Mouse (Mus musculus): Measurements from ENCODE around the gene Tor2a. TPM values are rescaled to one million over a fixed set of nuclear protein-coding genes. Genes with fewer than 3 reads are reported as not detected.

Gene Tor2a
- total RNA-seq, 2 experiments from 2014 or later, result 10.7 to 12.1 TPM

DNA sequence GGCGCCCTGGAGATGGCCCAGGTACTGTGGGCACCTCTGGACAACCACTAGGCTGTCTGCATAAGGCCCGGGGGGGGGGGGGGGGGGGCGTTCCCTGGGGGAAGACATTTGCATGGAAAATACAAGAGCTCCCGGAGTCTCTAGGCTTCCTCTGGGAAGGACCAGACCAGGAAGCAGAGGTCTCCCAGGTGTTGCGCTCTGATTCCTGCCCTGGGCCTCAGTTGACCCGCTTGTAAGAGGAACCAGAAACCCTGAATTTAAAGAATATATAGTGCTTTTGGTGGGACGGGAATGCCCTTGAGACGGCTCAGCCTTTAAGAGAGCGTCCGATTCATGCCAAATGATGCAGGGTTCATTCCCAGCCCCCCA, 5.4 kb upstream of the Tor2a start:
- DNase-seq, result no peak
- intact Hi-C loops (cut with DNase I), result no loop called here

DNA sequence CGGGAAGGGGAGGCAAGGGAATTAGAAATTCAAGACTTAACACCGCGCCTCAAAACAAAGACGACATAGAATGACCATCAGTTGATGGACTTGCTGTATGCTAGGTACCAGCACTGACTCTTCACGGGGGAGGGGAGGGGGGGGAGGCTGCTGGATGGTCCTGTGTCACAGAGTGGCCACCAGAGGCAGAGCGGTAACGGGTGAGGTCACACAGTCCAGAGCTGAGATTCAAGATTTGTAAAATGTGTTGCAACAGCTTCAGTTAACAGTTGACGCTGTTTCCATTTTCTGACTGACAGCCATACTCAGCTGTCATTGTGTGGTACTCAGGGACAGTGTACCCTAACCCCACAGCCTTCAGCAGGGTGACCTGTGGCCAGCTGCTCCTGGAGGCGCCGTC, 4.9 kb upstream of the Tor2a start:
- intact Hi-C loops (cut with DNase I), result no loop called here
- no peak for DNase-seq

DNA sequence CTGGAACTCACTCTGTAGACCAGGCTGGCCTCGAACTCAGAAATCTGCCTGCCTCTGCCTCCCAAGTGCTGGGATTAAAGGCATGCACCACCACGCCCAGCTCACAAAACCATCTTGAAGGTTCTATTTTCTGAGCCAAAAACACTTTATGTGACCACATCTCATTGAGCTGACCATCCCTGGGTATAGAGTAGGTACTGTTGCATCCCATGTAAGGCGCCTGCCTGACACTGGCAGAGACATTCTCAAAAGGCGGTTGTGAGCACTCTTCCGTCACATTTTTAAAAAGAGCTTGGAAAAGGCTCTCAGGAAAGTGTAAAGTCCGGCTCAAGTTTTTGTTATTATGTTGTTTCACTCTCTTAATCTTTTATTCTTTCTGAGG, 369 bp upstream of the Tor2a start:
- intact Hi-C loops (cut with DNase I), result loop anchor here (1.0 kb wide), 1 partner anchor 43 kb away; the partner anchor contains the start of gene Cdk9
- no peak for DNase-seq

DNA sequence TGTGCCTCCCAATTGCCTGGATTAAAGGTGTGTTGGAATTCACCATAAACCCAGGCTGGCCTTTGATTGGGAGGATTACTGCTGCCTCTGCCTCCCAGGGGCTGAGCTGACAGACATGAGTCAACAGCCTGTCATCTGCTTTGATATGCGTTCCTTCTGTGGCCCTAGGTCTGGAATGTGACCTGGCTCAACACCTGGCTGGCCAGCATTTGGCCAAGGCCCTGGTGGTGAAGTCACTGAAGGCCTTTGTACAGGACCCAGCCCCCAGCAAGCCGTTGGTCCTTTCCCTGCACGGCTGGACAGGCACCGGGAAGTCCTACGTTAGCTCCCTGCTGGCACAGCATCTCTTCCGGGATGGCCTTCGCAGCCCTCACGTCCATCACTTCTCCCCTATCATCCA, 1.5 kb downstream of the Tor2a start:
- intact Hi-C loops (cut with DNase I), result no loop called here

DNA sequence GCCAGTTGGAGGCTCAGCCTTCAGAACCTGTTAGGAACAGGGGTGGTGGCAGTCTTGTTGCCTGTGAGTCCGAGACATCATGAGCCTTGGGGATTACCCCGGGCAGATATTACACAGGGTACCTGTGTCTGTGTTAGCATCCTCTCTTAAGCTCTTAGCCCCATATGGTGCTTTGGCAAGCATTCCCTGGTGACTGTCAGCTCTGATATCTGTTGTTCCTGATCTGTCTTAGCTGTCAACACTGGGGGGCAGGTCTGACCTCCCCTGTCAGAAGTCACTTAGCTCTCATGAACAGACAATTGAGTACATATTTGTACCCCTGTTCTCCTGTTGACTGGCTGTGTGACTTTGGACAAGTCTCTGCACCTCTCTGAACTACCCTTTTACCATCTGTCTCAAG, 2.0 kb downstream of the Tor2a start:
- intact Hi-C loops (cut with DNase I), result no loop called here
- no peak for DNase-seq

More for the DNA sequence above, 1.5 kb downstream of the Tor2a start:
- no peak for DNase-seq

DNA sequence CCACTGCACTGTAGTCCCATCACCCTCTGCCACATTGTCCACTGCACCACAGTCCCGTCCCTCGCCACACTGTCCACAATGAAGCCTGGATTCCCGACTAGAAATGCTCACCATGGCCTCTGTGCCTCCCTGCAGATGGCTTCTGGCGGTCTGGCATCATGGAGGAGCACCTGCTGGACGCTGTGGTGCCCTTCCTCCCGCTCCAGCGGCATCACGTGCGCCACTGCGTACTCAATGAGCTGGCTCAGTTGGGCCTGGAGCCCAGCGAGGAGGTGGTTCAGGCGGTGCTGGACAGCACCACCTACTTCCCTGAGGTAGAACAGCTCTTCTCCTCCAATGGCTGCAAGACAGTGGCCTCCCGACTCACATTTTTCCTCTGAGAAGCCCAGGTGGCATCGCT, 4.3 kb downstream of the Tor2a start:
- no peak for DNase-seq
- intact Hi-C loops (cut with DNase I), result no loop called here

DNA sequence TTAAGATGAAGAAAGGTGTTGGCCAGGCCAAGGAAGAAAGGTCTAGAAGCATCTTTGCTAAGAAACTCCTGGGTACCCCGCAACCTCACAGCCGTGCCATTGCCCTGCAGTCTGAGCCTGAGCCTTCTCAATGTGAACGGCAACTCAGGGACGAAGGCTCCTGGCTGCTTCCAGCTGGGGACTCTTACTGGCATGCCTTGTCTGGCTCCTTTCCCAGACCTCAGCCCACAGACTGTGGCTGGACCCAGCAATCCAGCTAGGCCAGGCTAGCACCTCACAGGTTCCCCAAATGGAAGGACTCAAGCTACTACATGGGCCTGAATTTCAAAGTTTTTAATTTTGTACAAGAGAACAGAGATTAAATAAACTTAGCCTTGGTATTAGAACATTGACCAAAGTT, 4.8 kb downstream of the Tor2a start:
- intact Hi-C loops (cut with DNase I), result no loop called here
- DNase-seq, result no peak

DNA sequence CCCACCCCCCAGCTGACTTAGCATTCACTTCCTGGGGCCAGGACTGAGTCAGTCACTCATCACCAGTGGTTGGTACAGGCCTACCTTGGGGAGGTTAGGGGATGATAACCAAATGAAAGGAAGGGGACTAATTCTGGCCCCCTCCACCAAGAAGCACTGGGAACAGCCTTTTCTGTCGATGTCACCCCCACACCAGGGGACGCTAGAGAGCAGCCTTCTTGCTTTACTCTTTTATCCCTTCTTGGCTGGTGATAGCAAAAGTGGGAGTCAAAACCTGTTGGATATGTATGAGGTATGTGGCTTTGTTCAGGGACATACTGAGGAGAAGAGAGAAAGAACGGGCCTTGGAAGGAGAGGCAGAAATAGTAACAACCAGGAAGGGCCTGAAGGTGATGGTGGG, 6.3 kb downstream of the Tor2a start:
- no peak for DNase-seq
- intact Hi-C loops (cut with DNase I), result no loop called here

DNA sequence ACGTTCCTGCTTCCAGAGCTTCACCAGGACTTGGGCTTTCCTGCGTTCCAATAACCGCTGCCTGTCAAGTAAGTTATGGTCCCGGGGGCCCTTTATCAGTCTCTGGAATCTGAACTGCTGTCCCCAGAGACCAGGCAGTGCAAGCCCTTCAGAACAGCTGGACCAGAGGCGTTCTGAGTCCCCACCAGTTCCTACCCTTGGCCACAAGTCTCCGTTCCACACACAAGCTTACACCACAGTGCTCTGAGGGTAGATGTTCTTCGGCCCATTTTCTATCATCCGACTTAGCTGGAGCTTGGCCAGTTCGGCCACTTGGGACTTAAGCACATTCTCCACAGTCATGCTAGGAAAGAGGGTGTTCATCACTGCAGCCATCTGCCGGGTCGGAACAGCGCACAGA, 10.2 kb downstream of the Tor2a start:
- intact Hi-C loops (cut with DNase I), result no loop called here
- DNase-seq, result no peak

DNA sequence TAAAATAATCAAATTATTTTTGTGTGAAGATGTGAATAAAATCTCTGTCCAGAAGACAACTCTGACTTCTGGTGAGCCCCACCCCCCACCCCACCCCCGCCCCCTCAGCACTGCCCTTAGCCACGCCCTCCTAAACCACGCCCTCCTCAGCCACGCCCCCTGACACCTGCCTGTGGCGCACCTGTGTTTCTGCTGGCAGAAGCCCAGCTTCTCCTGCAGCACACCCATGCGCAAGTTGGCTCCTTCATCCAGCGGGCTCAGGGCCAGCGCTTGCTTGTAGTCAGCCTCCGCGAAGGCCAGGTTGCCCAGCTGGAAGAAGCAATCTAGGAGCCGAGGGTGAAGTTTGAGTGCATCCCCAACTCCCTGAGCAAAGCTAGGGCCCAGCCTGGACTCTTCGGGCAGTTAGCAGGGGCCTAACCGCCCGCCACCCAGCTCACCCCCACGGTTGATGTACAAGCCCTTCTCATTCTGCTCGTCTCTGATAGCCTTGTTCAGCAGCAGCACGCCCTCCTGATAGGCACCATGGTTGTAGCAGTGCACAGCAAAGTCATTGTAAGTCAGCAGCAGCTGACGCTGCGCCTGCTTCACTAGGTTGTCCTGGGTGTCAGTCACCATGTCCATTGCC, 11.7 kb downstream of the Tor2a start:
- DNase-seq, result no peak
- intact Hi-C loops (cut with DNase I), result no loop called here

DNA sequence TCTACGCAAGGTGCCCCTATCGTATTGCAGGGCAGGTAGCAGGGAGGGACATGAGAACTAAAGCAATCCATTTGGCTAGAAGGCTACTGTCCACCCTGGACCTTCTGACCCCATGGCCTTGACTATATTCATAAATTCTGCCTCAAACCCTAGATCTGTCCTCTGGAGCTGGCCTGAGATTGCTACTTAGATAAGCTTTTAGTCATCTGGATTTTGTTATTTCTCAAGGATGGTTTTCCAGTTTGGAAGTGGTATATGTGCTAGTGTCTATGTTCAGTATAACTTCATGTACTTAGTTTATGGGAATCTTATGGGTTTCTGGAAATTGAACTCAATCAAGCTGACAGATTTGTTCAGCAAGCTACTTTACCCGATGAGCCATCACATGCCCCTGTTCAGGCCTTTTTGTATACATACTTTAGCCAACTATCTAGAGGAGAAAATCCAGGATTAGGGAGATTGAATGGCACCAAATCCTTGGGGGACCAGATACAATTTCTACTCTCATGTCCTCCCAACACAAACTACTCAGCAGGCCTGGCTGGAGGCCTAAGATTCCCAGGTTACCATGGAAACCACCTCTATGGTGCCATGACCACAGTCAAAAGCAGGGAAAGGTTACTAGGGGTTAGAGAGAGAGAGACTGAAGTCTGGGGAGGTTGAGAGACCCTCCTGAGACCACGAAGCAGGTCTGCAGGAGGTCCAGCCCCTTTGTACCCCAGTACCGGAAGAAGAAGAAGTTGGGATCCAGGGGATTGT, 12.5 kb downstream of the Tor2a start:
- intact Hi-C loops (cut with DNase I), result no loop called here
- no peak for DNase-seq

DNA sequence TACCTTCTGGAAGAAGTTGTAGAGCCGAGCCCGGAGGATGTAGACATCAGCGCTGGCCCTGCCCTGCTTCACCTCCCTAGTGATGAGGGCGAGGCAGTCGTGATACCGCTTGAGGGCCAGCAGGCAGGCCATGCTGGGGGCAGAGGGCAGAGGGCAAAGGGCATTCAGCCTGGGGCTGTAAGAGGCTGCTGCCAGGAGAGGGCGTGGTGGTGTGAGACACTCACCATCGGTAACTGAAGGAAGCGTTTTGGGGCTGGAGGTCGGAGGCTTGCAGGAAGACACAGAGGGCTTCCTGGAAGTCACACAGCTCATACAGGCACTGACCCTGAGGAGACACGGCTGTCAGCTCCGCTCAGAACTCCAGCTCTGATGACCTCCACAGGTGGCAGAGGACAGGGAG, 14.9 kb downstream of the Tor2a start:
- intact Hi-C loops (cut with DNase I), result no loop called here
- DNase-seq, result no peak

DNA sequence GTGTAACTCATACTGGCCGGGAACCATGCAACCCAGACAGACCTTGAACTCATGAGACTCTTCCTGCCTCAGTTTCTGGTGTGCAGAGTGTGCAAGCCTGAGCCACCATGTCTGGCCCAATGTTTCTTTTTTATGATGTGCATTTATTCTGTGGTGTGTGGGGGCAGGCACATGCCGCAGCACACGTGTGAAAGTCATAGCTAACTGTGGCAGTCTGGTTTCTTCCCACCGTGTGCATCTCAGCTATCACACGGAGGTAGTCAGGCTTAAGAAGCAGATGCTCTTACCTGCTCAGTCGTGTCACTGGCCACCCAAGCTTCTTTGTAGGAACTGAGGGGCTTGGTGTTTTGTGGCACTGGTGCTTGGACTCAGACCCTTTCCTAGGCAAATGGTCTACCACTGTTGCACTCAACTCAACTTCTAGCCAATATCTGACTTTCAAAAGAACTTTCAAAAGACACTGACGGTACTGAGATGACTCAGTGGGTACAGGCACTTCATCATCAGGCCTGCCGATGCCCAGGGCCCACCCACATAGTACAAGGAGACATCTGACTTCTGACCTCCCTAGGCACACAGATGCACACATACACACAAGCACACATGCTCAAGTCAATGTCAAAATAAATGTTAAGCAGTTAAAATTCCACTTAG, 15.7 kb downstream of the Tor2a start:
- DNase-seq, result no peak
- intact Hi-C loops (cut with DNase I), result no loop called here

DNA sequence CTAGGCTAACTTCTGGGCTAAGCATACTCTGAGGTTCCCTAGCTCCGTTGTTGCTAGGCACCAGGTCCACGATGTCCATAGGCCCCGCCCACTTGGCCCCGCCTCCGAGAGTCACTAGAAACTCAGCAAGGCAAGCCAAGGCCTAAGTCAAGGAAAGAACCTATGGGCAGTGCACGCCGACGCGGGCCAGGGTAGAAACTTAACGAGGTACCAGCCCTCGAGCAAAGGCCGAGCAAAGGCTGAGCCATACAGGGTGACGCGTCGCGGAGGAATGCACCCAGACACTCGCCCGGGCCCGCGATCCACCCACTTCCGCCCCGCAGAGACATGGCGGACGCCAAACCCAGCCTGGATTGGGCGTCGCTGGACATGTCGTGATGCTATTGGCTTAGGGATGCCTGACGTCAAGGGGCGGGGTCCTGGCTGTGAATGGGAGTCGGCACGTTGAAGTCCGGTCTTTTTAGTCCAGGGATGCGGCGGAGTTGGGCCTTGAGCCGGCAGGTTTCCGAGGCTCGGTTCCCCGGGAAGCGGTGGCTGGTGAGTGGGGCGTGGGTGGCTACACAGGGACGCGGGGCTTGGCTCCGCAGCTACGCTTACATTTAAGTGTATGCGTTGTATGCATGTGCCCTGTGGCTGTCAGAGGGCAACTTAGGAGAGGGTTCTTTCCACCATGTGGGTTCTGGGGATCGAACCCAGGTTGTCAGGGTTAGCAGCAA, 18.5 kb downstream of the Tor2a start, which contains the start of the genes Ttc16 and Ptrh1:
Ttc16 (minus strand) TSS at position 275 of the 716 bp plus-strand sequence.
Ptrh1 (plus strand) TSS at position 428 of the 716 bp plus-strand sequence.
- DNase-seq, result peak; percentile 96 to 99
- intact Hi-C loops (cut with DNase I), result loop anchor here (2.0 kb wide), 1 partner anchor 137 kb away; no protein-coding TSS in a partner anchor

DNA sequence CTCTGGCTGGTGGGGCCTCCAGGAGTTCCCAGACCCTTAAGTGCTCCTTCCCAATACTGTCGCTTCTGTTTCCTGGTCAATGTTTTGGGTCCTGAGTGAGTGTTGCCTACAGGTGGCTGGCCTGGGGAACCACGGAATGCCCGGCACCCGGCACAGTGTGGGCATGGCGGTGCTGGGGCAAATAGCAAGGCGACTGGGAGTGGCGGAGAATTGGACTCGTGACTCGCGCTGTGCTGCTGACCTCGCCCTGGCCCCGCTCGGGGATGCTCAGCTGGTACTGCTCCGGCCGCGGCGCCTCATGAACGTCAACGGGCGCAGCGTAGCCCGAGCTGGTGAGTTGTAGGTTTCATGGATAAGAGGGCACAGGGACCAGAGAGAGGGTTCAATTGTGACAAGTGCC, 19.2 kb downstream of the Tor2a start:
- no peak for DNase-seq
- intact Hi-C loops (cut with DNase I), result loop anchor here (2.0 kb wide), 1 partner anchor 137 kb away; no protein-coding TSS in a partner anchor

DNA sequence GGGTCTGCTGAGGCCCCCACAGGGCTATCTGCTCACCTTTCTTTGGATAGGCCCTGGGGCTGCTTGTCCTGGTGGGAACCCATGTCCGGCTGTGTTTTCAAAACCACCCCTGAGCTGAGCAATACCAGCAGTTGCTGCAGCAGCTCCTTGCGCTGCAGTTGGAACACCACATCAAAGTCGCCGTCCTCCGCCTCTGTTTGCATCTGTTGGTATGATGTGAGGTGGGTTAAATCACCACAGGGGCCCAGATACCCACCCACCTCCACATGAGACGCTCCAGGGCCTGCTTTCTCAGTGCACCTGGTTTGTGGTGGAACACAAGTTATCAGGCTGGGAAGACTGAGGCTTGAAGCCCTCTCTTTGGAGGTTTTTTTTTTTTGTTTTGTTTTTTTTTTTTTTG, 21.0 kb downstream of the Tor2a start:
- intact Hi-C loops (cut with DNase I), result no loop called here
- DNase-seq, result no peak

DNA sequence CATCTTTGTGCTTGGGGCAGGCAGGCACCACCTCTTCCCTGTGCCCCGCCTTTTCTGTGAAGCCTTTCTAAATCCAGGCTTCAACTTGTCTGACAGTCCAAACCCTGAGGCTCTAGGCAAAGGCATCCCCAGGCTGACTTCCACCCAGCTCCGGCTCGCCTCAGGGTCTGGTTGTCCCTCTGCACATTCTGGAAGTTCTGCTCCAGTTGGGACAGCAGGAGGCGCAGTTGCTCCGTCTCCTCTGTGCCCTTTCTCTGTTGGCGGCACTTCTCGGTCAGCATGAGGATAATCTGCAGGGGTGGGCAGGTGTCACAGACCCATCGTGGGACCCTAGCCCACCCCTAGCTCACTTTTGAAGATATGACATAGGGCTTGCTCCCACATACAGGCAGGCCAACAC, 22.1 kb downstream of the Tor2a start:
- intact Hi-C loops (cut with DNase I), result loop anchor here (1.0 kb wide), 1 partner anchor 78 kb away; no protein-coding TSS in a partner anchor
- DNase-seq, result peak; percentile 79 to 85

DNA sequence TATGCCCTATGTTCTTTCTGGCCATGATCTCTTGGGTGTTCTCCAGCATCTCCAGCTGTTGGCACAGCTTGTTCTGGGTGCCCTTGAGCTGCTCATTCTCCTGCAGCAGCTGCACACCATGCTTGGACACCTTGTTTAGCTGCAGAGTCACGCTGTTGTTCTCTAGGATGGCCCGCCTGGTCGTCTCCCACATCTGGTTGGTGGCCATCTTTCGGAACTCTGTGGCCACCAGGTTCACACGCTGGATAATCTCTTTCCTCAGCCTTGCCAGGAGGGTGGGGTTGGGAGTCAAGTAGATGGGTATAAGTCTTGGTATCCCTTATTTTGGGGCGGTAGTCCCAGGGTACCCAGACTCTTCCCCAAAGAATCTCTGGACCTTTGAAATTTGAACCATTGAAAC, 22.7 kb downstream of the Tor2a start:
- intact Hi-C loops (cut with DNase I), result loop anchor here (1.0 kb wide), 1 partner anchor 78 kb away; no protein-coding TSS in a partner anchor
- no peak for DNase-seq

DNA sequence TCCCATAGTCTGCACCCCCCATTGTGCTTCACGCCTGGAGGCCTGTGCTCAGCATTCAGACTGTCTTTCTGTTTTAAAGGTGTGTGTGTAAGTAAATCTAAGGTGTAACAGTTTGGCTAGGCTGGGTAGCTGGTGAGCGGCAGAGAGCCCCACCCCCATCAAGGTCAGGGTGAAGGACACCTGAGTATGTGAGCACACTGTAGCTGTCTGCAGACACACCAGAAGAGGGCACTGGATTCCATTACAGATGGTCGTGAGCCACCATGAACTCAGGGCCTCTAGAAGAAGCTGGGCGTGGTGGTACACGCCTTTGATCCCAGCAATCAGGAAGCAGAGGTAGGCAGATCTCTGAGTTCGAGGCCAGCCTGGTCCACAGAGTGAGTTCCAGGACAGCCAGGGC, 24.7 kb downstream of the Tor2a start:
- intact Hi-C loops (cut with DNase I), result no loop called here
- no peak for DNase-seq

DNA sequence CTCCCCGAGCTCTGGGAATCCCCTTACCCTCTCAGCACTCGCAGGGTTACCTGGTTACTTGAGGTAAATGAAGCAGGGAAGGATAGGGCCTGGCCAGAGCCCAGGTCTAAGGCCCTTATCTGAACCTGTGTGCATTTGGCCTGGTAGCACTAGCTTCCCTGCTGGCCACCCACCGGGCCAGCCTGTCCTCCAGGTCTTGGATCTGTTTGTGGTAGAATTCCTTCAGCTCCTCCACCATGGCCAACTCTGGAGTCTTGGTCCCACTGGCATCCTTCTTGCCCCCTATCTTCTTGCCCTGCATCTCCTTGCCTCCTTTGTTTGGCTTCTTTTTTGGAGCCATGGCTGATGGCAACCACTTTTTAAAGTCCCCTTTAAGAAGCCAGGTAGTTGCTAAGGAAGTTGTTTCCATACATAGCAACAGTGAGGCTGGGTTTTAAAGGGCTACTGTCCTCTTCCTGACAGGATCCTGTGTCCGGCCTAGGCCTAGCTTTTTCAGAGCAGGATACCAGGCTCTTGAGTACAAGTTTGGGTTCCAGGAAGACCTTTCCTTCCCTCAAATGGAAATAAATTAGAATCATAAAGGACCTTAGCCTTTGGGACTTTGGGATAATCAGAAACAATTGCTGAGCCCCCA, 27.1 kb downstream of the Tor2a start, which contains the start of gene Cfap157:
Cfap157 (minus strand) TSS at position 381 of the 634 bp plus-strand sequence.
- intact Hi-C loops (cut with DNase I), result no loop called here
- peak; percentile 30 to 37 for DNase-seq
